Mouse (Mus musculus): ENCODE data around the gene Lpcat2.

DNA sequence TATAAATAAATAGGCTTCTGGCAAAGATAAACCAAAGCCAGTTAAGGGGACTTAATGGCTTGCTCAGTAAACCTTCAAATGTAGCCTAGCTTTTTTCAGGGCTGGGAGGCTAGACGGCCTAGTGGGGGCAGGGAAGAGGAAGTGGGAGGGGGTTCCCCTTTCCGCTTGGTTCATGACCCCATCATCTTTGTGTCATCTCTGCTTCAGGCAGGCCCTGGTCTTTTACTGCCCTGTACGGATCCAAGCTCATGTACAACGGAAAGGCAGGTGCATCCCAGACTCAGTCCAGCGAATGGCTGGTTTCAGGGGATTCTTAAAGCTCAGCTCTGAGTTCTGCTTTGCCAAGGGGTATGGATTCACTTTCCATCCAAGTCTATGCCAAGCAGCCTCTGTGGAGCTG, 32.8 kb upstream of the Lpcat2 start:
- TF ChIP-seq MYB (IDR thresholded peaks at IDR 0.05; ENCODE audit: low read depth, low read length) (no peak), CTCF (IDR thresholded peaks at IDR 0.05 in 2 of 3, conservative IDR thresholded peaks at IDR 0.05 in 1 of 3; ENCODE audit: control insufficient read depth in 1 of 3, insufficient read depth in 1 of 3, low read depth in 2 of 3, low read length in 3 of 3, poor library complexity in 1 of 3, severe bottlenecking in 1 of 3) (no peak), MEF2A (IDR thresholded peaks at IDR 0.05; ENCODE audit: extremely low read depth, insufficient replicate concordance, low read depth, low read length, poor library complexity, severe bottlenecking) (no peak), MAFK (IDR thresholded peaks at IDR 0.05; ENCODE audit: borderline replicate concordance, low read depth, low read length) (no peak), USF1 (IDR thresholded peaks at IDR 0.05; ENCODE audit: low read depth, low read length) (no peak), CHD1 (IDR thresholded peaks at IDR 0.05; ENCODE audit: low read depth, low read length) (no peak)

Data from MEL (cell line).